Mouse (Mus musculus) megakaryocyte, embryonic 14.5 days (primary cell): ENCODE data around the gene Dnajc27.

ENCODE experiments used
- FLI1 ChIP-seq: IDR thresholded peaks from 2 replicates; pipeline ENCODE4 v1.6.1; 2012; ENCODE audit warnings: low read length, inconsistent platforms, mixed read lengths
- GATA1 ChIP-seq: IDR thresholded peaks from 3 replicates; pipeline ENCODE4 v1.6.1; 2012; ENCODE audit warnings: mixed read lengths, low read length, inconsistent platforms, borderline replicate concordance

- TF ChIP-seq GATA1 (no peak), FLI1 (no peak)
Measured at GRCm38 (mm10) chr12:4151969-4152368, 69.6 kb downstream of the Dnajc27 start.
